Mouse (Mus musculus) lung, embryonic 16.5 days (tissue): Measurements from ENCODE around the gene Cebpb. TPM values are rescaled to one million over a fixed set of nuclear protein-coding genes. Genes with fewer than 3 reads are reported as not detected.
"Not testable (repeated sequence)": the region's sequence is repeated elsewhere in the genome, so short reads cannot be mapped to it uniquely, and the experiment has no call there.

ENCODE experiments used
- ATAC-seq: fragments of 200-750 bp; cut with Nextera tagmentation; 2 replicates; pipeline ENCODE4 v1.8.0; 2017; ENCODE audit warnings: low read depth, mild to moderate bottlenecking, moderate library complexity
- H3K27ac ChIP-seq: fragments of 300-500 bp; sonication (generic); 2 replicates; pipeline ENCODE4 v1.5.1; 2014; ENCODE audit warnings: mild to moderate bottlenecking, control low read depth, low read length
- H3K27me3 ChIP-seq: fragments of 300-500 bp; sonication (generic); 2 replicates; pipeline ENCODE4 v1.6.1; 2014; ENCODE audit warnings: low read depth, low read length, mixed read lengths; ENCODE audit not compliant: control insufficient read depth, insufficient read depth
- H3K36me3 ChIP-seq: fragments of 300-500 bp; sonication (generic); 2 replicates; pipeline ENCODE4 v1.6.1; 2014; ENCODE audit warnings: low read length; ENCODE audit not compliant: control insufficient read depth, insufficient read depth
- H3K4me1 ChIP-seq: fragments of 300-500 bp; sonication (generic); replicated peaks from 2 replicates; pipeline ENCODE4 v1.6.1; 2014; ENCODE audit warnings: low read length, mixed read lengths; ENCODE audit not compliant: control insufficient read depth, insufficient read depth
- H3K4me2 ChIP-seq: fragments of 300-500 bp; sonication (generic); 2 replicates; pipeline ENCODE4 v1.6.1; 2014; ENCODE audit warnings: low read depth, low read length, control low read depth
- H3K4me3 ChIP-seq: fragments of 300-500 bp; sonication (generic); 2 replicates; pipeline ENCODE4 v1.5.1; 2014; ENCODE audit warnings: mild to moderate bottlenecking, low read length, control low read depth
- H3K9ac ChIP-seq: fragments of 300-500 bp; sonication (generic); 2 replicates; pipeline ENCODE4 v1.6.1; 2014; ENCODE audit warnings: low read length, control low read depth
- H3K9me3 ChIP-seq: fragments of 300-500 bp; sonication (generic); 2 replicates; pipeline ENCODE4 v1.6.1; 2016; ENCODE audit warnings: low read length; ENCODE audit not compliant: control insufficient read depth
- WGBS: fragments of 180-500 bp; shearing (Covaris S2); extraction: QIAGEN DNeasy Blood & Tissue Kit; methylation state at CpG from one replicate; pipeline ENCODE4 v1.1.7; 2014; 5-methylcytosine and 5-hydroxymethylcytosine counted together
- polyA plus RNA-seq: library from polyadenylated mRNA; unstranded; fragments of >200 nt; fragmentation: Nextera tagmentation; extraction: Ambion mirVana; gene quantifications from 2 replicates; pipeline ENCODE4 v1.2.1, GENCODE M21; 2015

Gene Cebpb
- 2.4 and 4.1 TPM in 2 replicates for polyA plus RNA-seq

DNA sequence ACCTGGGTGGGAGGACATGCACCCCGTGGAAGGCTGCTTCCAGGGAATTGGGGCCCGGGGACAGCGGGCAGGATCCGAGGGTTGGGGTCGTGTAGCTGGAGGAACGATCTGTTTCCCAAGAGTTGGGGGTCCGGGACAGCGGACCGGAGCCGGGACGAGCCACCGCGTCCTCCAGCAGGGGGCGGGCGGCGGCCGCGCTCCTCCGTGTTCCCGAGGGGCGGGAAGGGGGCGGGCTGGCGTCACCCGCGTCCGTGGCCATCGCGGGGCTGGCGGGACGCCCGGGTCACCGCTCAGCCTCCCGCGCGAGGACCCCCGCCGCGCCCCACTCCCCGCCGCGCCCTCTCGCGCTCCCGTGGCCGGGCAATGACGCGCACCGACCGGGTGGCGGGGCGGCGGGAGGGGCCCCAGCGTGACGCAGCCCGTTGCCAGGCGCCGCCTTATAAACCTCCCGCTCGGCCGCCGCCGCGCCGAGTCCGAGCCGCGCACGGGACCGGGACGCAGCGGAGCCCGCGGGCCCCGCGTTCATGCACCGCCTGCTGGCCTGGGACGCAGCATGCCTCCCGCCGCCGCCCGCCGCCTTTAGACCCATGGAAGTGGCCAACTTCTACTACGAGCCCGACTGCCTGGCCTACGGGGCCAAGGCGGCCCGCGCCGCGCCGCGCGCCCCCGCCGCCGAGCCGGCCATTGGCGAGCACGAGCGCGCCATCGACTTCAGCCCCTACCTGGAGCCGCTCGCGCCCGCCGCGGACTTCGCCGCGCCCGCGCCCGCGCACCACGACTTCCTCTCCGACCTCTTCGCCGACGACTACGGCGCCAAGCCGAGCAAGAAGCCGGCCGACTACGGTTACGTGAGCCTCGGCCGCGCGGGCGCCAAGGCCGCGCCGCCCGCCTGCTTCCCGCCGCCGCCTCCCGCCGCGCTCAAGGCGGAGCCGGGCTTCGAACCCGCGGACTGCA is at the start of gene Cebpb:
Gene Cebpb, plus strand, starts transcription at position 418 of the 954 bp plus-strand sequence.
- peak within 1 kb of the TSS; percentile 73 for H3K4me3 ChIP-seq
- H3K36me3 ChIP-seq = peaks cover 11% of the 10 kb centered on the region
- peak within 1 kb of the TSS; percentile 94 for H3K27ac ChIP-seq
- peak; percentile 90 for ATAC-seq
- H3K4me1 ChIP-seq = peaks cover 19% of the 10 kb centered on the region
- peak within 1 kb of the TSS; percentile 78 for H3K4me2 ChIP-seq
- WGBS = under 1% methylated on average over 92 of the region's 147 CpGs
- no peaks in the 10 kb centered on the region for H3K27me3 ChIP-seq
- H3K9ac ChIP-seq = peak within 1 kb of the TSS; percentile 87
- H3K9me3 ChIP-seq = no peaks in the 10 kb centered on the region

- Histone ChIP-seq H3K4me1 (no peaks in the 10 kb centered on the region), H3K9me3 (peaks cover 3% of the 10 kb centered on the region; the same call in 1 of the 2 replicates), H3K36me3 (peaks cover 13% of the 10 kb centered on the region; the same call in 1 of the 2 replicates), H3K4me3 (no peak overlapping the region), H3K4me2 (no peak overlapping the region), H3K27me3 (no peaks in the 10 kb centered on the region), H3K9ac (no peak overlapping the region), H3K27ac (no peak overlapping the region)
- ATAC-seq = no peak
- 86% methylated on average over 3 of the region's 3 CpGs for WGBS
Observed at GRCm38 (mm10) chr2:167640279-167640678, 48.4 kb upstream of the Cebpb start.

- Histone ChIP-seq H3K4me2 (no peak overlapping the region), H3K4me3 (no peak overlapping the region), H3K27ac (no peak overlapping the region), H3K4me1 (no peaks in the 10 kb centered on the region), H3K9ac (no peak overlapping the region), H3K9me3 (peaks cover 3% of the 10 kb centered on the region; the same call in 1 of the 2 replicates), H3K36me3 (peaks cover 13% of the 10 kb centered on the region; the same call in 1 of the 2 replicates), H3K27me3 (no peaks in the 10 kb centered on the region)
- peak; percentile 39; the same call in 1 of the 2 replicates for ATAC-seq
- WGBS = 39% methylated on average over 8 of the region's 8 CpGs
Observed at GRCm38 (mm10) chr2:167641337-167641736, 47.4 kb upstream of the Cebpb start.

DNA sequence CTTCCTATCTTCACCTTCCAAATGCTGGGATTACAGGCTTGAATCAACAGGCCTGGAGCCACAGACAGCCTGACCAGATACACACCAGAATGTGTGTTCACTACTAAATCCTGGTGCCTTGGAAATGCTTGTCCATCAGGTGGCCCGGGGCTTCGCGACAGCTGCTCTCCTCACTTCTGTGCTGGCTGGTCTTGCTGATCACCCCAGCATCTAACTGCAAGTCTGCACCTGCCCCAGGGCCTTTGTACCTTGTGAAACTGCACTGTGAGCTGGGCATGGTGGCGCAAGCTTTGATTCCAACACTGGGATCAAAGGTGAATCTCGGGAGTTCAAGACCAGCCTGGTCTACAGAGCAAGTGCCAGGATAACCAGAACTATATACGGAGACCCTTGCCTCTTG is 46.6 kb upstream of the Cebpb start:
- H3K4me1 ChIP-seq = no peaks in the 10 kb centered on the region
- H3K36me3 ChIP-seq = peaks cover 13% of the 10 kb centered on the region; the same call in 1 of the 2 replicates
- H3K9ac ChIP-seq = no peak overlapping the region
- H3K4me3 ChIP-seq = no peak overlapping the region
- no peaks in the 10 kb centered on the region for H3K27me3 ChIP-seq
- H3K9me3 ChIP-seq = peaks cover 3% of the 10 kb centered on the region; the same call in 1 of the 2 replicates
- no peak overlapping the region for H3K4me2 ChIP-seq
- WGBS = 85% methylated on average over 6 of the region's 6 CpGs
- H3K27ac ChIP-seq = no peak overlapping the region
- no peak for ATAC-seq

DNA sequence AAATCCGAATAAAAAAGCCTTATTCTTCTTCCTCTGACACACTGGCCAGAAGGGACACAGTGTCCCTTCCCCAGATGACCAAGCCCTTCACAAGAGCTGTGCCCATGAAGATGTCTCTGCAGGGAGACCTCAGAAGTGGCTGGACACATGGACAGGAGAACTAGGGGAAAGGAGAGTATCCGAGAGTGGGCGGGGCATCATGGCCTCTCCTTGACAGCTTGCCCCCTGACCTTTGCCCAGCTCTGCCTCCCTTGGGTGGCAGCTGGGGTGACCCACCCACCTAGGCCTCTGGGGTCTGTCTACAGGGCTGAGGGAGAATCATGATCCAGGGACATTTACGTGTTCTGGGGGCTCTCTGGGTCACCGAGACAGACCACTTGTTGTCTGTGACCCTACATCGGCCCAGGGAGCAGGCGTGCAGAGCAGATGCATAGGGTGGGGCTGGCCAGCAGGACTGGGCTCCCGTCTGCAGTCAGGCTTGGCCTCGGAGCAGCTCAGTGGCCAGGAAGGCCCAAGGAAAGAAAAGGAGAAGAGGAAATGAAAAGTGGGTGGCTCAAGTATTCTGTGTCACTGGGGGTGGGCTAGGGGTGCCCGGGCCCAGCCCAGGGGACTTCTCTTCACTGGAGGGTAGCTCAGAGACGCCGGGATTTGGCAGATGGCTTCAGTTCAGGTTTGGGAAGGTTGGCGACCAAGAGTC is 45.2 kb upstream of the Cebpb start:
- not testable (repeated sequence) for H3K27me3 ChIP-seq, H3K4me3 ChIP-seq, H3K4me2 ChIP-seq, H3K9me3 ChIP-seq, H3K9ac ChIP-seq, H3K4me1 ChIP-seq, H3K27ac ChIP-seq, ATAC-seq
- peaks cover 13% of the 10 kb centered on the region; the same call in 1 of the 2 replicates for H3K36me3 ChIP-seq
- 78% methylated on average over 13 of the region's 13 CpGs for WGBS

GRCm38 (mm10) chr2:167646411-167646810 is 42.3 kb upstream of the Cebpb start:
- no peak overlapping the region for H3K4me2 ChIP-seq
- H3K27me3 ChIP-seq = no peaks in the 10 kb centered on the region
- ATAC-seq = peak; percentile 18; the same call in 1 of the 2 replicates
- H3K36me3 ChIP-seq = peaks cover 13% of the 10 kb centered on the region; the same call in 1 of the 2 replicates
- no peak overlapping the region for H3K4me3 ChIP-seq
- no peak overlapping the region for H3K27ac ChIP-seq
- H3K4me1 ChIP-seq = no peaks in the 10 kb centered on the region
- no peaks in the 10 kb centered on the region for H3K9me3 ChIP-seq
- H3K9ac ChIP-seq = no peak overlapping the region
- WGBS = 60% methylated on average over 4 of the region's 4 CpGs

DNA sequence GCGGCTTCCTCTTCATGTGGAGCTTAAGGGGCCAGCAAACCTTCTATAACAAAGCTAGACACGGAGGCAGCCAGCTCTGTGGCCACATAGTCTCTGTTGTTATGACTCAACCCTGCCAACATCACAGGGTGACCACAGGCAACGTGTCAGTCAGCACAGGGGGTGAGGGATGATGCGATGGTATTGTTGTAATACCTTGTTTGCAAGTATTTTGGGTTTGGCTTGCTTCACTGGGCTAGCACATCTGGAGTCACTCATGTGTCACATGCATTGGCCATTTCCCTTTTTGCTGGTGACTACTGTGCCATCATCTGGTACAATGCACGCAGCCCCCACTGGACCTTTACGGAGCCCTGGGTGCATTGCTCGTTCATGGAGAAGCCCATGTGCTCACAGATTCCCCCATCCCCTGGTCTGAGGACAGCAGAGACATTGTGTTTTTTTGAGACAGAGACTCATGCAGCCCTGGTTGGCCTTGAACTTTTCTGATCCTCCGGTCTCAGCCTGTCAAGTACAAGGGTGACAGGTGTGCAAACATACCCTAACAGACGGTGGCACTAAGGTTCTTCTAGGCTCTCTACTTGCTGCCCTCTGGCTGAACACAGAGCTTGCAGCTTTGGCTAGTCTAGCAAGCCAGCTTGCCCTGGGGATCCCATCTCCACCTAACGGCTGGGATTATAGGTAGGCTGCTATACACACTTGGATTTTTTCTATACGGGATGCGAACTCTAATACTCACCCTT is 39.3 kb upstream of the Cebpb start:
- no peak overlapping the region for H3K4me3 ChIP-seq
- H3K36me3 ChIP-seq = peaks cover 5% of the 10 kb centered on the region
- H3K4me2 ChIP-seq = no peak overlapping the region
- H3K27ac ChIP-seq = no peak overlapping the region
- 77% methylated on average over 12 of the region's 12 CpGs for WGBS
- H3K9me3 ChIP-seq = no peaks in the 10 kb centered on the region
- H3K4me1 ChIP-seq = peaks cover 2% of the 10 kb centered on the region; the same call in 1 of the 2 replicates
- no peak for ATAC-seq
- no peaks in the 10 kb centered on the region for H3K27me3 ChIP-seq
- no peak overlapping the region for H3K9ac ChIP-seq

GRCm38 (mm10) chr2:167651622-167652021 is 37.1 kb upstream of the Cebpb start:
- Histone ChIP-seq H3K27me3 (no peaks in the 10 kb centered on the region), H3K9ac (no peak overlapping the region), H3K27ac (no peak overlapping the region), H3K4me2 (no peak overlapping the region), H3K36me3 (no peaks in the 10 kb centered on the region; the same call in none of the 2 replicates), H3K9me3 (no peaks in the 10 kb centered on the region), H3K4me1 (peaks cover 2% of the 10 kb centered on the region; the same call in 1 of the 2 replicates), H3K4me3 (no peak overlapping the region)
- WGBS = 80% methylated on average over 9 of the region's 9 CpGs
- ATAC-seq = no peak; the same call in 1 of the 2 replicates
